Mouse (Mus musculus) testis, adult 2 months (tissue): ENCODE results near the gene Gna14. TPM values are rescaled to one million over a fixed set of nuclear protein-coding genes. Genes with fewer than 3 reads are reported as not detected.

Source experiments
- H3K27ac ChIP-seq: fragments of 200-500 bp; 2 replicates; pipeline ENCODE4 v1.5.1; 2012; ENCODE audit warnings: low read depth, low read length; ENCODE audit not compliant: control insufficient read depth, insufficient read depth
- H3K27me3 ChIP-seq: fragments of 200-500 bp; 2 replicates; pipeline ENCODE4 v1.6.1; 2012; ENCODE audit warnings: mild to moderate bottlenecking, low read length, moderate library complexity; ENCODE audit not compliant: control insufficient read depth, insufficient read depth
- H3K36me3 ChIP-seq: fragments of 200-500 bp; 2 replicates; pipeline ENCODE4 v1.6.1; 2012; ENCODE audit warnings: mild to moderate bottlenecking, low read length; ENCODE audit not compliant: control insufficient read depth, insufficient read depth
- H3K4me1 ChIP-seq: fragments of 200-500 bp; 2 replicates; pipeline ENCODE4 v1.6.1; 2012; ENCODE audit warnings: low read length; ENCODE audit not compliant: control insufficient read depth, insufficient read depth
- H3K4me3 ChIP-seq: fragments of 200-500 bp; 2 replicates; pipeline ENCODE4 v1.5.1; 2012; ENCODE audit warnings: low read depth, mild to moderate bottlenecking, low read length, moderate library complexity, mixed read lengths; ENCODE audit not compliant: control insufficient read depth
- CTCF ChIP-seq: fragments of 200-500 bp; IDR thresholded peaks from 2 replicates; pipeline ENCODE4 v1.5.1; 2012; ENCODE audit warnings: low read depth, mild to moderate bottlenecking, inconsistent platforms, low read length, moderate library complexity; ENCODE audit not compliant: control insufficient read depth, insufficient read depth, insufficient replicate concordance
- POLR2A ChIP-seq: fragments of 200-500 bp; IDR thresholded peaks from 2 replicates; pipeline ENCODE4 v1.6.1; 2012; ENCODE audit warnings: low read depth, mild to moderate bottlenecking, inconsistent platforms, low read length, moderate library complexity; ENCODE audit not compliant: control insufficient read depth
- polyA plus RNA-seq: library from polyadenylated mRNA; depleted of rRNA; stranded (reverse); fragments of >200 nt; gene quantifications from 2 replicates; pipeline ENCODE4 v1.2.3, GENCODE M21; 2012

Gene Gna14
- polyA plus RNA-seq, 1 experiment, result 6.4 TPM

GRCm38 (mm10) chr19:16439834-16440233 lies 4.3 kb downstream of the Gna14 start:
- TF ChIP-seq POLR2A (no peak), CTCF (no peak)
- no peaks in the 10 kb centered on the region for H3K36me3 ChIP-seq
- peaks cover 24% of the 10 kb centered on the region for H3K4me1 ChIP-seq
- H3K27me3 ChIP-seq, result no peaks in the 10 kb centered on the region
- peak overlapping the region; percentile 37 for H3K4me3 ChIP-seq
- peak overlapping the region; percentile 69 for H3K27ac ChIP-seq

- Histone ChIP-seq H3K36me3 (no peaks in the 10 kb centered on the region), H3K4me1 (peaks cover 12% of the 10 kb centered on the region), H3K4me3 (peak overlapping the region; percentile 14), H3K27me3 (no peaks in the 10 kb centered on the region), H3K27ac (no peak overlapping the region)
- TF ChIP-seq POLR2A (no peak), CTCF (no peak)
These were observed 5.8 kb downstream of the Gna14 start for GRCm38 (mm10) chr19:16441329-16441728.

GRCm38 (mm10) chr19:16443335-16443734 lies 7.8 kb downstream of the Gna14 start:
- Histone ChIP-seq H3K4me1 (peaks cover 8% of the 10 kb centered on the region), H3K27ac (no peak overlapping the region), H3K4me3 (no peak overlapping the region), H3K36me3 (no peaks in the 10 kb centered on the region), H3K27me3 (no peaks in the 10 kb centered on the region)
- TF ChIP-seq CTCF, result no peak
- no peak for TF ChIP-seq POLR2A

GRCm38 (mm10) chr19:16446612-16447011 lies 11.1 kb downstream of the Gna14 start:
- Histone ChIP-seq H3K27me3 (no peaks in the 10 kb centered on the region), H3K4me3 (no peak overlapping the region), H3K36me3 (no peaks in the 10 kb centered on the region), H3K4me1 (peaks cover 3% of the 10 kb centered on the region), H3K27ac (no peak overlapping the region)
- TF ChIP-seq CTCF (no peak), POLR2A (no peak)

- Histone ChIP-seq H3K4me3 (no peak overlapping the region), H3K4me1 (peaks cover 3% of the 10 kb centered on the region), H3K27ac (peak overlapping the region; percentile 44), H3K36me3 (no peaks in the 10 kb centered on the region), H3K27me3 (no peaks in the 10 kb centered on the region)
- TF ChIP-seq CTCF (no peak), POLR2A (no peak)
These were observed 12.5 kb downstream of the Gna14 start for GRCm38 (mm10) chr19:16447832-16448621.

GRCm38 (mm10) chr19:16448796-16449195 lies 13.2 kb downstream of the Gna14 start:
- Histone ChIP-seq H3K27ac (0 out of 2 replicates have a peak overlapping the region, but pooled peaks have one; percentile 17), H3K4me1 (peaks cover 3% of the 10 kb centered on the region), H3K36me3 (no peaks in the 10 kb centered on the region), H3K4me3 (no peak overlapping the region), H3K27me3 (no peaks in the 10 kb centered on the region)
- TF ChIP-seq CTCF (no peak), POLR2A (no peak)

- Histone ChIP-seq H3K36me3 (no peaks in the 10 kb centered on the region), H3K27ac (no peak overlapping the region), H3K27me3 (no peaks in the 10 kb centered on the region), H3K4me3 (no peak overlapping the region), H3K4me1 (peaks cover 3% of the 10 kb centered on the region)
- TF ChIP-seq CTCF (no peak), POLR2A (no peak)
These were observed 15.3 kb downstream of the Gna14 start for GRCm38 (mm10) chr19:16450824-16451223.
